Mouse (Mus musculus) retina, embryonic 14.5 days (tissue): ENCODE data around the gene Ppp2r5e.
"Not testable (repeated sequence)": the region's sequence is repeated elsewhere in the genome, so short reads cannot be mapped to it uniquely, and the experiment has no call there.

Experiments used
- DNase-seq: peaks from one replicate; pipeline ENCODE4 v3.0.0-alpha.2; 2015; ENCODE audit warnings: low spot score

Ppp2r5e gene

DNA sequence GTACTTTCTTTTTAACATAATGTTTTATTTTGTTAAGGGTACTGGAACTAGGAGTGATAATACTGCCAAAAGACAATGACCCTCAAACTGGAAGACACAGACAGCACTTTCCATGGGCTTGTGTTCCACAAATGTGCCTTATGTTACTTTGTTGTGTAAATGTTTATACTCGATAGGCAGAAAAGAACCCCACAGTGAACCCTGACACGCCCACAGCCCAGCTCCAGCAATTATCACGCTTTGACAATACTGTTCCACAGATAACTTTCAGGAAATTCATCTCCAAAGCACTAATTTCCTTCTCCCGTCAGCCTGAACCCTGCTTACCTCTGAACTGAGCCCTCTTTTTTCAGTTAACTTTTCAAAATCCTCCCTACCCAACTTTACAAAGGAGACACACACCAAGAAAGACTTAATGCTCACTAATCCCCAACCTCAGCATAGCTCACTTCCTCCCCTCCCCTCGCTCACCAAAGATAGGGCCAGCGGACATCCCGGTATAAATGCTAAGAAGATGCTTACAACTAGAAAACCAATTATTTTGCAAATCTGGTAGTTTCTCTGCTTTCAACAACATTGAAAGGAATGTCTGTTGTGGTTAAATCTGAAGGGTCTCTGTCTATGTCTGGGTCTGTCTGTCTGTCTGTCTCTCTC, 58.9 kb downstream of the Ppp2r5e start:
- no peak for DNase-seq

DNA sequence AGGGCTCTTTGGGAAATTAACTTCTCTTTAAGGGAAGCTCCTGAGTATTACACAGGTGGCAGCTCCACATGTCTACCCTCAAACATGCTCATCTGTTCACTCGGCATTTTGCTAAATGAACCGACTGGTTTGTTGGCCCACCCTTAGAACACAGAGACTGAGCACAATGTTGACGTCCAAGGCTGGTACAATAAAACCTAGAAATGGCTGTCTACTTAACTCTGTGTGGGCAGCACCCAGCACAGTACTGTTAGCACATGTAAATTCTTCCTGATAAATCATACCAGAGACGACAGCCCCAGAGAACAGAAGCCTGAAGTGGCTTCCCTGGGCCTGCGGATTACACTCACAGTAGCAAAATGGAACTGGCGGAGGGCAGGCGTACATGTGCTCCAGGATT, 59.5 kb downstream of the Ppp2r5e start:
- DNase-seq, result no peak

DNA sequence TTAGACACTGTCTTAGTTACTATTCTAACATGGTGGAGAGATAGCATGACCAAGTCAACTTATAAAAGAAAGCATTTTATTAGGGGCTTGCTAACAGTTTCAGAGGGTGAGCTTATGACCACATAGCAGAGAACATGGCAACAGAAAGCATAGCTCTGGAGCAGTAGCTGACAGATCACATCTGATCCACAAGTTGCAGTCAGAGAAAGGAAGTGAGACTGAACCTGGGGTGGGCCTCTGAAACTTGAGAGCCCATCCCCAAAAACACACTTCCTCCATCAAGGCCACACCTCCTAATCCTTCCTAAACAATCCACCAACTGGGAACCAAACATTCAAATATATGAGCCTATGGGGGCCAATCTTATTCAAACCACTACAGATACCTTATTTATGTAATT, 62.9 kb downstream of the Ppp2r5e start:
- no peak for DNase-seq

DNA sequence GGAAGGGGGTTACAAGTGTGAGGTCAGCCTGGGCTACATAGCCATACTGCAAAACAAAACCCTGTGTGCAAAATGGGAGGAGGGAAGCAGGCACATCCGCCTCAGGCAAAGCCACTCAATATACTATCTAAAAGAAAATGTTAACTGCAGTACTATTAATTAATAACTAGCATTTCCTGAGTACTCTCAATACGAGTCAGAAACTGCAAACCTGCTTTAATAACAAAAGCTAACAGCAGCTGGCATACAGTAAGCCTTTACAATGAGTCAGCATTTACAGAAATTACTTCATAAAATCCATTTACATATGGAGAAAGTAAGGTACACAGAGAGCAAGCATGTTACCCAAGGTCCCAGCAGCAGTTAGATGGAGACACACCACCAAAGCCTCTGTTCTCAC, 64.2 kb downstream of the Ppp2r5e start:
- DNase-seq, result no peak

DNA sequence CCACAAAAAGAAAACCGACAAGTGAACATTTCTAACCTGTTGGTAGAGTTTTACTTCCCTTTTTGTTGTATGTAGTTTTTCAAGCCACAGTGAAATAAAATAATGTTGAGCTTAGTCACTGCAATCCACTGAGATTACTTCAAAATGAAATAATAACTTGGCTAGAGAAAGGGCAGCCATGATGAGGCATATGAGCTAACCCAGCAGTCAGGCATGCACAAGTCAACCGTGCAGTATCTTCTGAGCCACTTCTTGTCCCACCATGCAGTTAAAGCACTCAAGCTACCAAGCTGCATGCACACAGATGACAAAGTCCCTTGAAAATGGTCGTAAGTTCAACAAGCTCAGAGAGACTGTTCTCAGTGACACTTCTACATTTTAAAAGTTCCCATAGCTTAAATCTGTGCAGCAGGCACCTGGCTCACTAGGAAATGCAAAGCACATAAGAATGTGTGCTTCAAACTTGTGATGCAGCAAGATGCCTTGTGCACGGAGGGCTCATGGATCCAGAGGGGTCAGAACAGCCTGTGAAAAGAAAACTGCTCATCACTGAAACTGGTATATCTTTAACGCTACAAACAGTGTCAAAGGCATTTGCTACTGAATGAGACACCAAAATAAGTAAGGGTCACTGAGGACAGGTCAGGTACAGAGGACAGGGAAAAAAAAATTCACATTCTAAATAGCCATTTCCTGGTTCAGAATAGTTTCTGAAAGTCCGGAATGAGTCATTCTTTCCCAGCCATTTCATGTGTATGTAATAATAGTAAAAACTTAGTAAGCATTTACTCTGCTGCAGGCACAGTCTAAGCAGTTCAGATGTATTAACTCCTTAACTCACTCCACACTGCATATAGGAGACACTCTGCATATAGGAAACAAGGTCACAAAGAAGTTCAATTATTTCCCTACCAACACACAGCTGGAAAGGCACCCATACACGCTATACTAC, 66.9 kb downstream of the Ppp2r5e start:
- DNase-seq, result no peak

DNA sequence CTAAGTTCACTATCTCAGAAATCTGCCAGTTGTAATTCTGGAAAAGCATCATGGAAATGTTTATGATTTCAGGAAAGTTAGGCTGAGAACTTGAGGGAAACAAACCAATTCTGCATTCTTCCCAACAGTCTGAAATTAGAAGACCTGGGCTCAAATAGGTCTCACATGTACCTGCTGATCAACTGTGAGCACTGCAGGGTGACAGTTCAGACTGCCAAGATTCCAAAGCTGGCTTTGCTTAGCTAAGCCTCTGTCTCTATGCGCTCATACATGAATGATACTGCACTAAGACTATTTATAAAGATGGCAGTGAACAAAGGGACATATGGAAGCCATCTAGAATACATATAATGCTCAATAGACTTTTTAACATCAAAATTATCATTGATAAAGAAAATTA, 67.7 kb downstream of the Ppp2r5e start:
- DNase-seq, result no peak

DNA sequence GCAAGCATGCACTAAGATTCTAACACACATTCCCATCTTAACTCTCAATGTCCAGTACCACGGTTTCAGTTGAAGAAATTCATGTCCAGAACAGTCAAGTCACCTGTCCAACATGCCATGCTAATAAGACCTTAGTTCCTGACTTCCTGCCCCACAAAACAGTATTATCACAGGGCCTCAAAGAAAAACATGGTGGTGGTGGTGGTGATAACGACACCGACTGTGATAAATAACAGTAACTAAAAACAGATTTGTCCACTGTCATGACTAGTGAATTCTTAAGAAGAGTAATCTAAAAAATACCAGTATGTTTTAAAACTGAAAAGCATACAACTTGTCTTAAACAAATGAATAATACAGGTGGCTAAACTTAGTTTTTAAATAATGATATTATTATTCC, 71.8 kb downstream of the Ppp2r5e start:
- DNase-seq, result no peak

DNA sequence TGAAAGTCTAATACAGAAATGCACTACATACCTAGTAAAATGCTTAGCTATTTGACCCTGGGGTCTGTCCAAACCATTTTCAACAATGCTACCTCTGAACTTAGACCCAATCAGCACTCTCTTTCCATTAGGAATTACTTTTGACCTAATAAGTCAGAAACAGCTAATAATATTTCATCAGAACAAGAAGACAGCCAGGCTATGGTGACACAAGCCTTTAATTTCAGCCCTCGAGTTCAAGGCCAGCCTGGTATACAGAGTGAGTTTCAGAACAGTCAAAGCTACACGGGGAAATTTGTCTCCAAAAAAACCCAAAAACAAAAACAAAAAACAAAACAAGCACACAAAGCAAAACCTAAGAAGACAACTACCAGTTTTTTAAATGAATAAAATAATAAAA, 73.1 kb downstream of the Ppp2r5e start:
- DNase-seq, result no peak

DNA sequence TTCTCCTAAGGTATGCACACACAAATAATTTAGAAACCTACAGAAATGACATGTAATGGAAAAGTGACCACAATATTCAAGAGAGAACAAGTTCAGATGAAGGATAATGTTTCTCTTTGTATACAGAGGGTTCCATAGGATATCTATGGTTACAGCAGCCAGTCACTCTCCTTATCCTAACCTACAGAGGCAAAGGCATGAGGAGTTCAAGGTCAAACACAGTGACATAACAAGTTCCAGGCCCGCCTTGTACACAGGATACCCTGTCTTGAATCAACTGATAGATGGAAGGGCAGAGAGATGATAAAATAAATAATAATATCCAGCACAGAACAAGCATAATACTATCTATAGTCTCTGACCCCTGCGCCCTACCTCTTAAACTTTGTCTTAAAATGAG, 73.7 kb downstream of the Ppp2r5e start:
- no peak for DNase-seq

DNA sequence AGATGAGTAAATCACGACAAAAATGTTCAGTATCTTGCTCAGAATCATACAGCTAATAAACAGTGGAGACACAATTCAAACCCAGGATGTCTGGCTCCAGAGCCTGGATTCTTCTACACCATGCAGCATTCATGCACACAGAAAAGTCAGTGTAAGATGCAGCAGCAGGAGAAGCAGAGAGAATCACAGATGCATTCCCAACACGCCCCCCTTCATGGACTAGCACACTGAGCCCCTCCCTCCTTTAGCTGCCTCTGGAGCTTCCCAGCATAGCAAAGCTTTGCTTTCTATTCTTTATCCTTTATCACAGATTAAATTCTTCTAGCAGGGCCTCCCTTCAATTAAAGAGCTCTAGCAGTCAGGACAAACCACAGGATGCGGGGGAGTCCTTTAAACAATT, 75.7 kb downstream of the Ppp2r5e start:
- DNase-seq, result no peak

DNA sequence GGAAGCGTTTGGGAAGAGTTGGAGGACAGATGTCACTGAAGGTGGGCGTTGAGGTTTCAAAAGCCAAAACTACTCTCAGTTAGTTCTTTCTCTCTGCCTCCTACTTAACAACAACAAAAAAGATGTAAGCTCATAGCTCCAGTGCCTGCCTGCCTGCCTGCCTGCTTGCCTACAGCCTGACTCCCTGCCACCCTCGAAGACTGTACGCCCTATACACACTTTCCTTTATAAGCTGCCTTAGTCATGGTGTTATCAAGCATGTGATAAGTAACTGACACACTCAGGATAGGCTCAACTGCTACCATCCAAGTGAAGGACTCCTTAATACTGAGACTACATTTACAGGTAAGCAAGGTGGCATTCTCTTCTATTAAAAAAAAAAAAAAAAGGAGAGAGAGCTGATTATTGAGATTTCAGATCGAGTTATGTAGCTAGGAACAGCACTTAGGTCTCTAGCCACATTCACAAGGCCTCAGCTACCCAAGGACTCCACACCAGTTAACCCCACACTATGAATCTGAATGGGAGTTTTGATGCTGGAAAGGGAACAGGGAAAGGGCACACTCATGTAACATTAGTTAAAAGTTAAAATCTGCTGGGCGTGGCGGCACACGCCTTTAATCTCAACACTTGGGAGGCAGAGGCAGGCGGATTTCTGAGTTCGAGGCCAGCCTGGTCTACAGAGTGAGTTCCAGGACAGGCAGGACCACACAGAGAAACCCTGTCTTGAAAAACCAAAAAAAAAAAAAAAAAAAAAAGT, 76.7 kb downstream of the Ppp2r5e start:
- DNase-seq, result no peak

DNA sequence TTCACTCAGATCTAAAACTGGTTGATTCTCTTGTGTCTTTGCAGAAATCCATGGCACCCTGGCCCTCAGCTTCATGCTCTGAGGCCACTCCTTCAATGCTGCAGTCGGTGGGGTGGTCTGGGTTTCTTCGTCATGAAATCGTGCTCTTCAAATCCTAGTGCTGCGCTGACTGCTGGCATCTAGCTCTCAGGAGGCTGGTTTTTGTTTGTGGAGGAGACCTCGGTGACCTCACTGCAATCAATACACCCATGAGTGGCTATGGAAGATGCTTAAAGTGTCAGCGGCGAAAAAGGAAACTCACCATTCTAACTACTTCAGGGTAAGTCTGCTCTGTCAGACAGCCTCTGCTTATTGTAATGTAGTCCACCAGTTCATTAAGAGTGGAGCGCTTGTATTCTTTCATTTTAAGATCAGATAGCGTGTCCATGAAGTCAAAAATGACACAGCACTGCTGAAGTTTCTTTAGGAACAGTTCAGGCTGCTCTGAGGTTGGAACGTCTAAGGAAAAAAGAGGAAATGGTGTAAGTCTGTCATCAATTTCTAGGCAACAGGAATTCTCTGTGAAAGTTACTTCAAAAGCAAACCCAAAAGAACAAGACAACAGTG, 80.6 kb downstream of the Ppp2r5e start:
- DNase-seq, result no peak

DNA sequence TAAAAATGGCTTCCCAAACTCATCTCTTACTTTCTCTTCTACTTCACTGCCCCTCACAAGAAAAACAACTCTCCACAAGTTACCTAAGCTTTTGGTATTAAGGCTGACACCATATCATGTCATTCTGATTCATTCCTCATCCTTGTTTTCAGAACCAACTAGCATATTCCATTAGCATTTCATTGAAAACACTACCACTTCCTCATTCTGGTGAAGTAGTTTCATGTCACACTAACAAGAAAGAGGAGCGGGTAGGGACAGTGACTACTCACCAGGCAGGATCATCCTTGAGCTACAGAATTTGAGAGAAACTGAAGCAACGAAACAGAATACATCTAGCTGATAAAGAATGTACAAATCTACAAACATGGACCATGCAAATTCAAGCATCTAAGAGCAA, 84.5 kb downstream of the Ppp2r5e start:
- DNase-seq, result no peak

DNA sequence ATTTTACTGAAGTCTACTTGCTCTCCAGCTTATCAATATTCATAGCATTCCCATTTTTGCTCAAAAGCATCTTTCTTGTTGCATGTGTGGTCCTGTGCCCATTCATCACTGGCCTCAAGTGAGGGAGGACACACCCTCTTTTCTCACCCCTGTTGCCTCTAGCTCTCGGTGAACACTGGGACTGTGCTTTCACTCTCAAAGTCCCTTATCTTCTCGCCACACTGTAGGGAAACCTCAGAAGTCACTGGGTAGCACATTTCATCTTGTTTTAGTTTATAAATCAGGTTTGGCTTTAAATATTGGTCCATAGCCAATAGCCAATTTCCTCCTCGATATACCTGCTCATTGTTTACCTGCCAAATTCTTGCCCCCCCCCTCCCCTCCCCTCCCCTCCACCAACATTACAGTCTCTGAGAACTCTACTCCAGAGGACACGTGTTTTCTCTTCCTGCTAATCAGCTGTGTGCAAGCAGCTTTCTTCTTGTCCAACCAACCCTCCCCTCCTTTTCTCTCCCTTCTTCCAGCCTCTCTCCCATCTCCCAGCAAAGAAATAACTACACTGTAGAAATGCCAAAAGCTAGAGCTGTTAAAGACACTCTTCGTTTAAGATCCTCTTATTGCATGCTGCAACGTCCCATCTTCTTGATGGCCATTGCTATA, 90.9 kb downstream of the Ppp2r5e start:
- no peak for DNase-seq

DNA sequence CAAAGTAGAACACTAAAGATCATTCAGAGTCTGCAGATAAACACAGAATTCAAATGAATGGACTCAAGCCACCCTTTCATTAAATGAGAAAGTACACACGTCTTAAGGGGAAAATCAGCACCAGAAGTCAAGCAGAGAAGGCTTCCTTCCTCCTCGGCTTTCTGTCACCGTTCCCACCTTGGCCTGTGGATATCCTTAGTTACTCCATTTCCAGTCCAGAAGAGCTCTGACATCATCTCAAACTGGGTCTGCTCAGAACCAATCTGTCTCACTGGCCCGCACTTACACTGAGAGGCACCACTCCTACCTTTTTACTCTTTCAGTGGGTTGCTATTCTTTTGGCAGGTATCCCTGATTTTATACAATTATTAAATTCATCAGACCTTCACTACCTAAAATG, 93.4 kb downstream of the Ppp2r5e start:
- DNase-seq, result no peak

DNA sequence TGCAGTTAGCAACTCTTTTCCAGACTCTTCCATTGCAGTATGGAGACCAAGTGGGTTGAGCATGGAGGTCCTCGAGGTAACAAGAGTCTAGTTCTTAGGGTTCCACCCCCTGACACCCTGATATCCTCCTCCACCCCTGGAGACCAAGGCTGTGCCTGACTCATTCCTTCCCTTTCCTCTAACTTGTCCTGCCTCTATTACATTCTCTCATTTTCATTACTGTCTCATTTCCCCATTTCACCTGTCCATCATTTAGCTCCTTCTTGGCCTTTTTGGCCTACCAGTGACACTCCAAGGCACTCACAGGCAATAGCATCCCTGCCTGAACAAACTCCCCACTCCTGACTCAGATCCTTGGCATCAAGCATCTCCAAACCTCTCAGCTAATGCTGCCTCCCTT, 98.3 kb downstream of the Ppp2r5e start:
- DNase-seq, result no peak

DNA sequence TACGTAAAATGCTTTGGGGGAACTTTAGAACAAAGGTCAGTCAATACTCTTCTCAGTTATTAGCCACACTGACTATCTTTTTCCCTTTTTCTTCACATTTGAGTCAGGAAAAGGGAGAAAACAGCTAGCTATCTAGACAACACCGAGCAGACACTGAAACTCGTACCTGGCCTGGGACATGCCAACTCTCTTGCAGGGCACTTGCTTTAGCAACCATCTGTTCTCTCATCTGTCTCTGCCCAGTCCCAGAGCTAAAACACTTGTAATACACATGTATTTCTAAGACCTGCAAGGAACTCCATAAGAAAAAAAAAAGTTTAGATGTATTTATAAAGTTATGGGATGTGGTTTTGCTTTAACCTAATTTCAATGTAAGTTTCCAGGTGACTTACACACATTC, 100.4 kb downstream of the Ppp2r5e start:
- no peak for DNase-seq

DNA sequence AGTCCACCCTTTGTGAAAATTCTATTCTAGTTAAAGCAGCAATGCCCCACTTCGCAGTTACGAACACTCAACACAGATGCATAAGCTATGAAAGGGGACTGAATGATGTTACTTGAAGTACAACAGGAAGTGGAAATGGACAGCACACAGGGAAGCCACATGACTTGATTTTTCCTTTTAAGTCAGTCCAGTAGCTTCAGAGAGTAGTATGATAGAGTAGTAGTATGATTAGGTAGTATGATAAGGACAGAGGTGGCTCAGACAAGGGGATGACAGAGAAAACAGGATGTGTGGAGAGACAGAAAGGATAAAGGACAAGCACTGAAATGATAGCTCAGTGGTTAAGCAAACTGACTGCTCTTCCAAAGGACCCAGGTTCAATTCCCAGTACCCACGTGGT, 101.4 kb downstream of the Ppp2r5e start:
- DNase-seq, result no peak

DNA sequence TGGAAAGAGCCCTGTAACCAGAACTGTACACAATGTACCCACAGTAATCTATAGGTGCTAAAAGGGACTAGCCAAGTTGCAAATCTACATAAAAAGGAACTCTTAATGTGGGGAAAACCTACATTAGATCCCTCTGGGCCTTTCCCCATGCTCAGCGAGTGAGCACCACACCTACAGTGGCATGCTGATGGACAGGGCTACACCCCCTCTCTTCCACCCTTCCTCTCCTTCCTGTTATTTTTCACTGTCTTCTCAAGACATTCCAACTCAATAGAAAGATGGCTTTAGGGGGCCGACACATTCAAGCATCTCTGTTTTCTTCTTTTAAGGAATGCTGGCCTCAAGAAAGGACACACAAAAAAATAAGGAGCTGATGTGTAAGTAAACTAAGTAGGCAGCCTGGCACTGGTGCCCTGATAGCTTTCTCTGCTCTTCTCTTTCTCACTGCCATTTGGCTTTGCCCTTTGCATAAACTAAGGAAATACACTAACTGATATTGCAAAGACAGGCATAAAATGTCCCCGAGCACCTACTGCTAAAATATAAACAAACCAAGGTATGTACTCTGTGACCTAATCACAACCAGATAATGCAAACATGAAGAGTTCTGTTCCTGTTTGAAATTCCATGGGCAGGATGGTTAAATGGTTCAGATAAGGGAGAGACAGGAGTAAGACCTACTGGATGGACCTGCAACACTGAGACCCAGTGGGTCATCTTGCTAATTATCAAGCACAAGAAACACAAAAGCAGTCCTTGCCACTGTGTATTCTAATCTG, 103.3 kb downstream of the Ppp2r5e start:
- no peak for DNase-seq

DNA sequence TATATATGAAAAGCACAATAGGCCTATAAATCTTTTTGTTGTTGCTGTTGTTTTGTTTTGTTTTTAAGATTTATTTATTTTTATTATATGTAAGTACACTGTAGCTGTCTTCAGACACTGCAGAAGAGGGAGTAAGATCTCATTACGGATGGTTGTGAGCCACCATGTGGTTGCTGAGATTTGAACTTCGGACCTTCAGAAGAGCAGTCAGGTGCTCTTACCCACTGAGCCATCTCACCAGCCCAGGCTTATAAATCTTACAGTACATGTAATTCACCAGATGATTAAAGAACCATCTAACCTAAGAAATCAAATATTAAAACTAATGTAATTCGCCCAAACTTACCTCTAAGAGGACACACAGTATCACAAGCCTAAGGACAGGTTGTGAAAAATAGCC, 103.9 kb downstream of the Ppp2r5e start:
- not testable (repeated sequence) for DNase-seq

DNA sequence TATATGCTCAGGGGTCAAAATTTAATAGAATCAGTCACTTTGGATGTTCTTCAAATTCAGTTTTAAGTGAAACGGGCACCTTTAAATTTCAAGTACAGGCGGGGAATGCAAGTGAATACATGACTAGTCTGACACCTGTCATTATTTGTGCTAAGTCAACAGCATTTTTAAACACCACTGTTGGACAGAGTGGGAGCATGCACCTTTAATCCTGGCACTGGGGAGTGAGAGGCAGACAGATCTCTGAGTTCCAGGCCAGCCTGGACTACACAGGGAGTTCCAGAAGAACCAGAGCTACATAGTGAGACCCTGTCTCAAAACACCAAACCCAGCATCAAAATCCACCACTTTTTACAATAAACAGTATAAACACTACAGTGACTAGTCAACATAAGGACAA, 108.5 kb downstream of the Ppp2r5e start:
- DNase-seq, result no peak
